Mouse (Mus musculus) thymus, adult 2 months (tissue): Measurements from ENCODE around the gene Piezo1.

ENCODE experiments used
- CTCF ChIP-seq: fragments of 200-500 bp; IDR thresholded peaks from 2 replicates; pipeline ENCODE4 v1.5.1; 2012; ENCODE audit warnings: mild to moderate bottlenecking, control low read depth, low read length, moderate library complexity, borderline replicate concordance; ENCODE audit not compliant: control insufficient read depth, poor library complexity, insufficient read depth; ENCODE audit errors: extremely low read depth
- POLR2A ChIP-seq: fragments of 200-500 bp; IDR thresholded peaks from 2 replicates; pipeline ENCODE4 v1.6.1; 2012; ENCODE audit warnings: mild to moderate bottlenecking, low read length, control low read depth, moderate library complexity; ENCODE audit not compliant: control insufficient read depth, poor library complexity, insufficient read depth; ENCODE audit errors: extremely low read depth

DNA sequence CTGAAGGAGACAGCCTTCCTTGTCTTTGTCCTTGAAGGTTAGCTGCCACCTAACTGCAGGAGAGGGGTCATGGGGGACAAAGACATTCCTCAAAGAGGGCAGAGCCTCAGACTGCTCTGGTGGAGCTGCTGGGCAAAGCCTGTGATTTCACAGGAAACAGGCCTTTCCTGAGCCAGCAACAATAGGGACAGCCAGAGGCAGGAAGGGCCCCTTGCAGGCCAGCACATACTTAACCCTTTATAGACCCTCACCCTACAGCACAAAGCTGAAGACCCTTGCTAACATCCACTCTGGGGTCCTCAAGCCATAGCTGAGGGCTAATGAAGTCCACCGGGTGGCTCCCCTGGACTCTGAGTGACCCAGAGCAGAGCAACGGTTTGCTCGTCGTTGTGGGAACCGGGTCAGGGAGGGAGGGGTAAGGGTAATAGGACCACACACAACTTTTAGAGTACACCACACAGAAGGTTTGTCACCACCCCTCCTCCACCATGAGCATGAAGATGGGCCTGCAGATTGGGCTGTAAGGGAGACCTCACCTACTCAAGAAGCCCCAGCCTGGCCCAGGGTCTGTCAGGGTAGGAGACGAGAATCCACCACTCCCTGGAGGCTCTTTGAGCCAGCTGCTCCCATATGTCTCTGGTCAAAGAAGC lies 33.5 kb downstream of the Piezo1 start:
- TF ChIP-seq CTCF (no peak), POLR2A (no peak)
